Mouse (Mus musculus): Measurements from ENCODE around the gene Gmfb.
A peak's percentile ranks its signal among the peaks of the same experiment; 100 is the strongest.

The Gmfb gene

DNA sequence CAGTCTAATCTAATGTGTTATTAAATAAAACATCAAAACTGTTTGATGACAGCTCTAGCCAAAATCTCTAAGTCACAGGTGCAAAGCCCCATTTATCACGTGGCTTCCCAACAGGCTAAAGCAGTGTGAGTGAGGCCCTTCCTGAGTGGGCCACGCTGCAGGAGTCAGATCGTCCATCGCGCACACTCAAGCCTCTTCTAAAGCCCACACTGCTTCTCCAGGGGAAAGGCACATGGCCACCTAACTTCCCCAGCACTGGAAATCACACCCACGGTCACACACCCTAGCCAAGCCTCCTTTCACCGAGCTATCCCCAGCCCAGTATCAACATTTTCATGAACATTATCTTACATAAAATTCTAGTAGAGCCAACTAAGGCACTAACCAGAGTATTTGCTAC is 41.0 kb downstream of the Gmfb start:
- Histone ChIP-seq H3K4me1 (replicated peaks; ENCODE audit: low read depth, low read length) (peaks cover 28% of the 10 kb centered on the region), H3K27me3 (ENCODE audit: insufficient read depth, low read length) (no peaks in the 10 kb centered on the region), H3K4me3 (replicated peaks; ENCODE audit: low read length) (no peak overlapping the region), H3K36me3 (ENCODE audit: insufficient read depth, low read length) (peaks cover 69% of the 10 kb centered on the region), H3K9me3 (ENCODE audit: low read length) (peaks cover 7% of the 10 kb centered on the region)
- TF ChIP-seq POU5F1 (IDR thresholded peaks at IDR 0.05; ENCODE audit: borderline replicate concordance, low read length) (no peak), CTCF (conservative IDR thresholded peaks at IDR 0.05; ENCODE audit: low read length) (no peak), NANOG (IDR thresholded peaks at IDR 0.05; ENCODE audit: borderline replicate concordance, low read length) (no peak)

- TF ChIP-seq NANOG (IDR thresholded peaks at IDR 0.05; ENCODE audit: borderline replicate concordance, low read length) (no peak), CTCF (conservative IDR thresholded peaks at IDR 0.05; ENCODE audit: low read length) (peak; percentile 43)
- H3K36me3 ChIP-seq (ENCODE audit: insufficient read depth, low read length), result peaks cover 79% of the 10 kb centered on the region
- H3K27me3 ChIP-seq (ENCODE audit: insufficient read depth, low read length), result no peaks in the 10 kb centered on the region
- H3K9me3 ChIP-seq (ENCODE audit: low read length), result peaks cover 7% of the 10 kb centered on the region
- peaks cover 21% of the 10 kb centered on the region for H3K4me1 ChIP-seq (replicated peaks; ENCODE audit: low read depth, low read length)
- no peak overlapping the region for H3K4me3 ChIP-seq (replicated peaks; ENCODE audit: low read length)
Measured at GRCm38 (mm10) chr14:46779217-46779616, 42.8 kb downstream of the Gmfb start.

DNA sequence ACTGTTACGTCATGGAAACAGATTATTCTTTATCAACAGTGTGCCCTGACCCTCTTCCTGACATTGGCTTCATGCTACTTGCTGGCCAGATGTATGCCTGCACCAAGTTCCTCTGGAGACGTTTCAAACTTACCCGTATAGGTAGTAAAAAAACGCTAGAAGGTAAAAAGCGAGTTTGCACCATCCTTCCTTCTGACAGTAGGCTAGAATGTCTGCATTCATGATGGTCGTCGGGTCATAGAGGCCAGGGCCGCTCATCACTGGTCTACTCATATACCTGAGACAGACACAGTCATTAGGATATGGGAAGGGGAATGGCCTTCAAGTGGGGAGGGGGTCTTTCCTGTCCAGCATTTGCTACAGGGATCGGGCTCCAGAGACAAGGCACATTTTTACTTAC is 43.3 kb downstream of the Gmfb start:
- Histone ChIP-seq H3K27me3 (ENCODE audit: insufficient read depth, low read length) (no peaks in the 10 kb centered on the region), H3K4me1 (replicated peaks; ENCODE audit: low read depth, low read length) (peaks cover 21% of the 10 kb centered on the region), H3K4me3 (replicated peaks; ENCODE audit: low read length) (no peak overlapping the region), H3K36me3 (ENCODE audit: insufficient read depth, low read length) (peaks cover 78% of the 10 kb centered on the region), H3K9me3 (ENCODE audit: low read length) (peaks cover 7% of the 10 kb centered on the region)
- TF ChIP-seq CTCF (conservative IDR thresholded peaks at IDR 0.05; ENCODE audit: low read length) (no peak), POU5F1 (IDR thresholded peaks at IDR 0.05; ENCODE audit: borderline replicate concordance, low read length) (no peak), NANOG (IDR thresholded peaks at IDR 0.05; ENCODE audit: borderline replicate concordance, low read length) (no peak)

GRCm38 (mm10) chr14:46770036-46770435 is 52.0 kb downstream of the Gmfb start:
- Histone ChIP-seq H3K36me3 (ENCODE audit: insufficient read depth, low read length) (peaks cover 68% of the 10 kb centered on the region), H3K4me1 (replicated peaks; ENCODE audit: low read depth, low read length) (no peaks in the 10 kb centered on the region), H3K4me3 (replicated peaks; ENCODE audit: low read length) (no peak overlapping the region), H3K9me3 (ENCODE audit: low read length) (no peaks in the 10 kb centered on the region), H3K27me3 (ENCODE audit: insufficient read depth, low read length) (no peaks in the 10 kb centered on the region)
- TF ChIP-seq POU5F1 (IDR thresholded peaks at IDR 0.05; ENCODE audit: borderline replicate concordance, low read length) (no peak), CTCF (conservative IDR thresholded peaks at IDR 0.05; ENCODE audit: low read length) (no peak), NANOG (IDR thresholded peaks at IDR 0.05; ENCODE audit: borderline replicate concordance, low read length) (no peak)

- Histone ChIP-seq H3K4me3 (replicated peaks; ENCODE audit: low read length) (no peak overlapping the region), H3K4me1 (replicated peaks; ENCODE audit: low read depth, low read length) (no peaks in the 10 kb centered on the region), H3K36me3 (ENCODE audit: insufficient read depth, low read length) (peaks cover 68% of the 10 kb centered on the region), H3K27me3 (ENCODE audit: insufficient read depth, low read length) (no peaks in the 10 kb centered on the region), H3K9me3 (ENCODE audit: low read length) (no peaks in the 10 kb centered on the region)
- TF ChIP-seq NANOG (IDR thresholded peaks at IDR 0.05; ENCODE audit: borderline replicate concordance, low read length), result no peak
- no peak for TF ChIP-seq CTCF (conservative IDR thresholded peaks at IDR 0.05; ENCODE audit: low read length)
- TF ChIP-seq POU5F1 (IDR thresholded peaks at IDR 0.05; ENCODE audit: borderline replicate concordance, low read length), result no peak
Measured at GRCm38 (mm10) chr14:46767116-46767515, 54.9 kb downstream of the Gmfb start.

DNA sequence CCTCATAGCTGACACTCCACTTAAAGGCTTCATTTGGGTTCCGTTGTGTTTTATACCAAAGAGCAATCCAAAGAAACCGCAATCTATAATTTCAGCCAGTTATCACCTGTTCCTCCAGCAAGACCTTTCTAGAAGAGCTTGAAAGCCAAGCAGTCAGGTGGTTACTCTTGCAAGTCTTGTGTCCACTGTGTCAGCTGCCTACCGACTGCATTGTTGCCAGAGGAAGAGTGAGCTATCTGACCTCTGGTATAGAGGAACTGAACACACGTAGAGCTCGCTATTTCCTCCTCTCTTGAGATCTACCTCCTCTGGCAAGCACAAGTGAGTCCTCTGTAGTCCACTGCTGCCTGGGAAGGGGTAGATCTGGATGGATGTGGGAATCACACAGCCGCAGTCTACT is 60.9 kb downstream of the Gmfb start:
- TF ChIP-seq NANOG (IDR thresholded peaks at IDR 0.05; ENCODE audit: borderline replicate concordance, low read length), result no peak
- TF ChIP-seq CTCF (conservative IDR thresholded peaks at IDR 0.05; ENCODE audit: low read length), result no peak
- TF ChIP-seq POU5F1 (IDR thresholded peaks at IDR 0.05; ENCODE audit: borderline replicate concordance, low read length), result no peak
- Histone ChIP-seq H3K4me3 (replicated peaks; ENCODE audit: low read length) (peak overlapping the region; percentile 94), H3K27me3 (ENCODE audit: insufficient read depth, low read length) (no peaks in the 10 kb centered on the region), H3K4me1 (replicated peaks; ENCODE audit: low read depth, low read length) (peaks cover 23% of the 10 kb centered on the region), H3K36me3 (ENCODE audit: insufficient read depth, low read length) (peaks cover 24% of the 10 kb centered on the region), H3K9me3 (ENCODE audit: low read length) (no peaks in the 10 kb centered on the region)

GRCm38 (mm10) chr14:46760355-46761029 is 61.5 kb downstream of the Gmfb start, which contains the start of gene Cdkn3:
Cdkn3 (plus strand) TSS chr14:46760541.
- no peak for TF ChIP-seq POU5F1 (IDR thresholded peaks at IDR 0.05; ENCODE audit: borderline replicate concordance, low read length)
- TF ChIP-seq NANOG (IDR thresholded peaks at IDR 0.05; ENCODE audit: borderline replicate concordance, low read length), result no peak
- no peak for TF ChIP-seq CTCF (conservative IDR thresholded peaks at IDR 0.05; ENCODE audit: low read length)
- Histone ChIP-seq H3K4me1 (replicated peaks; ENCODE audit: low read depth, low read length) (peaks cover 24% of the 10 kb centered on the region), H3K4me3 (replicated peaks; ENCODE audit: low read length) (peak within 1 kb of the TSS; percentile 94), H3K9me3 (ENCODE audit: low read length) (no peaks in the 10 kb centered on the region), H3K27me3 (ENCODE audit: insufficient read depth, low read length) (peaks cover 7% of the 10 kb centered on the region), H3K36me3 (ENCODE audit: insufficient read depth, low read length) (peaks cover 20% of the 10 kb centered on the region)

DNA sequence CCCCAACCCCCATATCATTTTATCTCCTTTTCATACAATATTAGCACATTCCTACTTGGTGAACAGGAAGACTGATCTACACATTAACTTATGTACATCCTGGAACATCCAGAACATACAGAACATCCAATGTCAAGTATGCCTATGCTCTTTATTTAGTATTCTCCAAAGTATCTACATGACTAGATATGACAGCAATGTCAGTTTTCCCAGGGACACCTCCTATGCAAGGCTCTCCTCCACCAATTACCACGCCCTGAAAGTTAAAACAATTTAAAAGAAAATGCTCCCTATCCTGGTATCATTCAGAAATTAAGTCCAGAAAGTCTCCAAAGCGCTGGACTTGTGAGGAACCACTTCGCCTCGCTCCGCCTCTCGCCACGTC is 62.1 kb downstream of the Gmfb start:
- H3K36me3 ChIP-seq (ENCODE audit: insufficient read depth, low read length), result peaks cover 17% of the 10 kb centered on the region
- H3K4me1 ChIP-seq (replicated peaks; ENCODE audit: low read depth, low read length), result peaks cover 28% of the 10 kb centered on the region
- H3K4me3 ChIP-seq (replicated peaks; ENCODE audit: low read length), result no peak overlapping the region
- H3K9me3 ChIP-seq (ENCODE audit: low read length), result no peaks in the 10 kb centered on the region
- H3K27me3 ChIP-seq (ENCODE audit: insufficient read depth, low read length), result peaks cover 12% of the 10 kb centered on the region
- TF ChIP-seq CTCF (conservative IDR thresholded peaks at IDR 0.05; ENCODE audit: low read length) (no peak), NANOG (IDR thresholded peaks at IDR 0.05; ENCODE audit: borderline replicate concordance, low read length) (no peak), POU5F1 (IDR thresholded peaks at IDR 0.05; ENCODE audit: borderline replicate concordance, low read length) (no peak)
